Mouse (Mus musculus) liver, adult 2 months (tissue): Measurements from ENCODE around the gene Mylk.

Experiments
- CTCF ChIP-seq: fragments of 200-500 bp; IDR thresholded peaks from 2 replicates; pipeline ENCODE4 v1.5.1; 2011; ENCODE audit warnings: low read depth, low read length, control low read depth
- POLR2A ChIP-seq: fragments of 200-500 bp; IDR thresholded peaks from 2 replicates; pipeline ENCODE4 v1.6.1; 2011; ENCODE audit warnings: low read length, control low read depth; ENCODE audit not compliant: insufficient read depth; ENCODE audit errors: extremely low read depth

- TF ChIP-seq POLR2A (no peak), CTCF (no peak)
Measured at GRCm38 (mm10) chr16:34901611-34902293, 156.7 kb downstream of the Mylk start.
